Mouse (Mus musculus) erythroblast, embryonic 14.5 days (primary cell): ENCODE data around the gene Pde8b. TPM values are rescaled to one million over a fixed set of nuclear protein-coding genes. Genes with fewer than 3 reads are reported as not detected.

Source experiments
- H3K27me3 ChIP-seq: 2 replicates; pipeline ENCODE4 v1.6.1; 2012; ENCODE audit warnings: inconsistent platforms; ENCODE audit not compliant: control insufficient read depth
- H3K36me3 ChIP-seq: 2 replicates; pipeline ENCODE4 v1.6.1; 2012; ENCODE audit warnings: mild to moderate bottlenecking, inconsistent platforms; ENCODE audit not compliant: control insufficient read depth
- H3K4me1 ChIP-seq: 2 replicates; pipeline ENCODE4 v1.6.1; 2012; ENCODE audit warnings: inconsistent platforms; ENCODE audit not compliant: control insufficient read depth
- H3K4me3 ChIP-seq: replicated peaks from 2 replicates; pipeline ENCODE3; 2012; ENCODE audit warnings: moderate library complexity, mild to moderate bottlenecking, inconsistent platforms
- H3K9me3 ChIP-seq: 2 replicates; pipeline ENCODE4 v1.6.1; 2012; ENCODE audit warnings: low read length, inconsistent platforms, mixed read lengths; ENCODE audit not compliant: control insufficient read depth
- GATA1 ChIP-seq: IDR thresholded peaks from 2 replicates; pipeline ENCODE4 v1.6.1; 2012; ENCODE audit warnings: low read length, inconsistent platforms, mixed read lengths
- TAL1 ChIP-seq: IDR thresholded peaks from 3 replicates; pipeline ENCODE4 v1.6.1; 2012; ENCODE audit warnings: low read length, inconsistent platforms, mixed read lengths
- polyA plus RNA-seq: library from polyadenylated mRNA; stranded (reverse); fragments of >175 nt; gene quantifications from 2 replicates; pipeline ENCODE4 v1.2.3, GENCODE M21; 2012

Gene Pde8b
- 0.01 TPM in 1 of 2 replicates, not detected in the other for polyA plus RNA-seq

GRCm38 (mm10) chr13:95249511-95250456 lies at the start of gene Pde8b:
Gene Pde8b, minus strand, starts transcription at chr13:95250336.
- Histone ChIP-seq H3K36me3 (no peaks in the 10 kb centered on the region), H3K27me3 (peaks cover 14% of the 10 kb centered on the region), H3K4me3 (peak within 1 kb of the TSS; percentile 4), H3K9me3 (no peaks in the 10 kb centered on the region), H3K4me1 (no peaks in the 10 kb centered on the region)
- TF ChIP-seq GATA1 = no peak
- TF ChIP-seq TAL1 = no peak

DNA sequence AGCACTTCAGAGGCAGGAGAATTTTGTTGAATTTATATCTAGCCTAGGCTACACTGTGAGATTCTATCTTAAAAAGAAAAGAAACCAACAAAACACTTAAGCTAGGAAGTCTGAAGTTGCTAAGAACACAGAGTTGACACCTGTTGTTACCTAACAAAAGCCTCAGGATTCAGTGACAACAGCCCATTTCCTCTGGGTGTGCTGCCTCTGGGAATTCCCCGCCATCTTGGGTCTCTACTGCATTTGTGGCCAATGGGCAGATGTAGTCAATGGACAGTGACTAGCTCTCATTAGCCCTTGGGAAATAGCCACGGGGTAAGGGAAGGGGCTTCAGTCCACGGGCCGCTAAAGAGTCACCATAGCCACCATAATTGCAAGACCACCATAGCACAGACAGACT lies 41.8 kb upstream of the Pde8b start:
- H3K4me1 ChIP-seq = no peaks in the 10 kb centered on the region
- H3K27me3 ChIP-seq = no peaks in the 10 kb centered on the region
- TF ChIP-seq TAL1 = no peak
- TF ChIP-seq GATA1 = no peak
- no peaks in the 10 kb centered on the region for H3K36me3 ChIP-seq
- no peaks in the 10 kb centered on the region for H3K9me3 ChIP-seq
- H3K4me3 ChIP-seq = no peak overlapping the region

- Histone ChIP-seq H3K27me3 (no peaks in the 10 kb centered on the region), H3K4me3 (no peak overlapping the region), H3K36me3 (no peaks in the 10 kb centered on the region), H3K9me3 (no peaks in the 10 kb centered on the region), H3K4me1 (no peaks in the 10 kb centered on the region)
- TF ChIP-seq GATA1 = no peak
- TF ChIP-seq TAL1 = no peak
These were observed 37.9 kb upstream of the Pde8b start for GRCm38 (mm10) chr13:95288027-95288426.

DNA sequence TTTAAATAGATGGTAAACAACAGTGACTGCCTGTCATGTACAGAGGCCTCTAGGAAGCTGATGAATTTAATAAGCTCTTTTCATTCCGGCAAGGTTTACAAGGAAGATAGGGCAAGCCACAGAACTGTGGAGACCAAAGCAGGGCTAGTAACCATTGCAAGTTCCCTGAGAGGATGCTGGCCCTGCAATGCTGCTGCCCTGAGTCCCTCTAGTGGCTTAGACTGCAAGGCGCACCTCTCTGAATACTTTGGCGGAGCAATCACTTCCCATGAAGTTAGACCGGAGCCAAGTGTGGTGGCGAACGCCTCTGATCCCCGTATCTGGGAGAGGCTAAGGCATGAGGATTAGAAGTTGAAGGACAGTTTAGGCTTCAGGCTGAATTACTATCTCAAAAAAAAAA lies 36.9 kb upstream of the Pde8b start:
- no peak overlapping the region for H3K4me3 ChIP-seq
- H3K36me3 ChIP-seq = no peaks in the 10 kb centered on the region
- no peaks in the 10 kb centered on the region for H3K9me3 ChIP-seq
- H3K27me3 ChIP-seq = no peaks in the 10 kb centered on the region
- TF ChIP-seq GATA1 (no peak), TAL1 (no peak)
- H3K4me1 ChIP-seq = no peaks in the 10 kb centered on the region

GRCm38 (mm10) chr13:95281740-95282673 lies 31.9 kb upstream of the Pde8b start:
- H3K36me3 ChIP-seq = no peaks in the 10 kb centered on the region
- no peaks in the 10 kb centered on the region for H3K4me1 ChIP-seq
- TF ChIP-seq TAL1 (no peak), GATA1 (no peak)
- H3K4me3 ChIP-seq = no peak overlapping the region
- no peaks in the 10 kb centered on the region for H3K27me3 ChIP-seq
- H3K9me3 ChIP-seq = no peaks in the 10 kb centered on the region

DNA sequence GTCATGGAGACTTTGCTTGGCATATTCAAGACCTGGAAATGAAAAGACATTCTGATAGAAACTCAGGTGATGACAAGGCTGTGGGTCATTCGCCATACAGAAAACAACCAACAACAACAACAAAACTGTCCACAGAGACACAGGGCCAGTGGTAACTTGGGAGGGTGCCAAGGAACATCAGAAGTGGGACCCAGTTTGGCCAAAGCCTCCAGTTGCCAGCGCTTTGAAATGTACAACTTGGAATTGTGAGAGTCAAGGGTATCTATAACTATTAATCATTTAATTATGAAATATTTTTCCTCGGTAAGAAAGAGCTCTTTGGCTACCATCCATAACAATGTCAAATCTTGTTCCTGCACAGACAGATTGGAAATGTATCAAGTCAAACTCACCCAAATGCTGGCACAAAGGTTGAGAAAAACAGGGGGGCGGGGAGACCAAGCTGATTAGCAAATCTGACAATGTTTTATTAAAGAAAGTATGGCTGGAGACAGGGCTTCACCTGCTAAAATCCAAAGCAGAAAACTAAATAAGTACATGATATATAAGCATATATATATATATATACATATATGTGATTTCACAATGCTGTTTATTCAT lies 28.4 kb upstream of the Pde8b start:
- Histone ChIP-seq H3K27me3 (no peaks in the 10 kb centered on the region), H3K4me1 (no peaks in the 10 kb centered on the region), H3K4me3 (no peak overlapping the region), H3K36me3 (no peaks in the 10 kb centered on the region), H3K9me3 (no peaks in the 10 kb centered on the region)
- TF ChIP-seq GATA1 (no peak), TAL1 (no peak)

DNA sequence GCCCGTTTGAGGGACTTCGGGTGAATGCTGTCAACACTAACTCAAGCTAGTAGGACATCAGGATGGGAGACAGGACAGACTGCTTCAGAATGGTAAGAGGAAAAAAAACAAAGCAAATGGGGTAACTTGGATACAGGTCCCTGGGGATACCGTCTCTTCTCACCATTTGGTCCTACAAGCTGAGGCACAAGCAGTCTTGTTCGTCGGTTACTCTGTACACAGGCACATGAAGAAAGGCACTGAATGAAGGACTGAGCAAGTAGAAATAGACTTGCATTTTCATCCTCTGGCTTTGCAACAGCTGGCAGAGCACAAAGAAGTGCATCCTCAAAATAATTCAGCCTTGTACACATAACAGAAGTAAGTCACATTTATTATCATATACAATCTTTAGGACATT lies 14.6 kb upstream of the Pde8b start:
- no peaks in the 10 kb centered on the region for H3K9me3 ChIP-seq
- H3K36me3 ChIP-seq = no peaks in the 10 kb centered on the region
- H3K4me3 ChIP-seq = no peak overlapping the region
- H3K27me3 ChIP-seq = no peaks in the 10 kb centered on the region
- no peak for TF ChIP-seq TAL1
- no peak for TF ChIP-seq GATA1
- H3K4me1 ChIP-seq = no peaks in the 10 kb centered on the region

DNA sequence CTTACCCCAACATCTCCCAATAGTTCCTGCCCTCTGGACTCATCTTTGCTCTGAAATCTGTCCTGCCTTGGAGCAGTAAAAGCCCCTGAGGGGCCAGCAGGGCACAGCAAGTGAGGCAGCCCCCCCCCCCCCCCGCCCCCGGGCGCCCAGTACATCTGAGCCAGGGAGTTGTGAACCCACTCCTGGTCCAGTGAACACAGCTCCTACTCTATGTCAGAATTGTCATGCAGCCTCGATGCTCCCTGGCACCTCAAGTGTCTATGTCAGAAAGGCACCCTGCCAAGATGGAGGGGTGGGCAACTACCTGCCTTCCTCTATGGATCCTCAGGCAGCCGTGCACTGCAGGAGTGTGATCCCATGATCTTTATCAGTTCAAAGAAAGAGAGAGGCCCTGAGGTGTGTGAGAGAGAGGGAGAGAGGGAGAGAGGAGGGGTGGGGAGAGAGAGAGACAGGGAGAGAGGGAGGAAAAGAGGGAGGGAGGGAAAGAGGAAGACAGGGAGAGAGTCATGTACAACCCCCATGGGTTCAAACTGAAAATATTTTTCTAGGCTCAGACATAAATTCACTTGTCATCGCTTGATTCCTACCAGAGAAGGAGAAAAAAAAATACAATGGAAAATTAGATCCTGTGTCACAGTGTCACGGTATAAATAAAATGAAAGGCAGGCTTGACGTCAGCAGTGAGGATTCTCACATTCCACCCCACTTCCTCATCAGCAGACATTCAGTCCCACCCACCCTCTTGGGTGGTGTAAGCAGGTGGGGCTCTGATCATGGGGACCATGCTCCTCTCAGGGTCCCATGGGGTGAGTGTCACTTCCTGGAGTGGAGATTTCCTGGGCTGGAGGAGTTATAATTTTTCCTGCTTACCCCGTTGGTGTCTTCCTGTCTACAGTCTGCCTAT lies 11.0 kb upstream of the Pde8b start:
- Histone ChIP-seq H3K9me3 (no peaks in the 10 kb centered on the region), H3K27me3 (no peaks in the 10 kb centered on the region), H3K4me1 (no peaks in the 10 kb centered on the region), H3K4me3 (no peak overlapping the region), H3K36me3 (no peaks in the 10 kb centered on the region)
- TF ChIP-seq TAL1 (no peak), GATA1 (no peak)
